Mouse (Mus musculus) cerebellum, adult 11 months (tissue): ENCODE results near the gene Cyp2b10.
"Not testable (repeated sequence)": the region's sequence is repeated elsewhere in the genome, so short reads cannot be mapped to it uniquely, and the experiment has no call there.

Source experiments
- DNase-seq: peaks from one replicate; pipeline ENCODE4 v3.0.0; 2022

The Cyp2b10 gene

DNA sequence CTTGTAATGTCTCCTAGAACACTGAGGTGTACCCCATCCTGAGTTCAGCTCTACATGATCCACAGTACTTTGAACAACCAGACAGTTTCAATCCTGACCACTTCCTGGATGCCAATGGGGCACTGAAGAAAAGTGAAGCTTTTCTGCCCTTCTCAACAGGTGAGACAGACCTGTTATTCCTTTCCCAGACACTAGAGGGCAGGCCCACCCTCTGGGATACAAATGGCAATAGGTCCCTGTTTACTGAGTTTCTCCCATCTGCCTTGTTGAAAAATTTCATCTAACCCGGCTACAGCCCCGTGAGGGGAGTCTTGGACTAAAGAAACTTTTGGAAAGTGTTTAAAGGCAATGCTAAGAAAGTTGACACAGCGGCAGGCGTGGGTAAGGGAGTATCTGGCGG is 19.9 kb downstream of the Cyp2b10 start:
- DNase-seq = not testable (repeated sequence)

DNA sequence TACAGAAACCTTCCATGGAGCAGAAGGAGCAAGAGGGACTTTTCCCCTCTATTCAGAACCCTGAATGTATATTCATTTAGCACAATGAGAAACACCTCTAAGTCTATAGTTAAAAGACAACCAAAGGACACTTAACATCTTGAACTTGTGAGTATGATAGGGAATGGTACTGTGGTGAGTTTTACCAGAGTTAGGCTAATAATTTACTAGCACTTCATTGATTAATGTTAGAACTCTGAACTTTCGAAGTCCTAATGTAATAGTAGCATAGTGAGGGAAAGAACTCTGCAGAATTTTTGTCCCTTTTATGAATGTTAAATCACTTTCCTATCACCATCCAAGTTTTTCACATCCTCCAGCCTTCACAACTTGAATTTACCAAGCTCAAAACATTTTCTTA is 22.0 kb downstream of the Cyp2b10 start:
- no peak for DNase-seq

DNA sequence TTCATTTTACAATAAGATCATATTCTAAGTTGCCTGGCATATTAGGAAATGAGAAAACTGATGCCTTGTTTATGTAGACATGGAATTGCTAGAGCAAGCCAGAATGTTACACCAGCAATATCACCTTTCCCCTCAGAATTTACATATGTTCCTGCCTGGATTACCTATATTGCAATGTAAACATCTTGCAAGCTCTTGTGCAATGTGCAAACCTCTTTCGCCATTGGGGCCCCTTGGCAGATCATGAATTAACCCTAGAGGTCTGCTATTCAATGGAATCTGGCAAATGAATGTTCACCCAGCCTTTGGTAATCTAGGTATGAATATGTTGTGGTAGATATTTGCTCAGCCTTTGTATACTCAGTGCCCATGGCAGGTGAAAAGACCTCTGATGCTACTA is 47.9 kb downstream of the Cyp2b10 start:
- no peak for DNase-seq
